Mouse (Mus musculus): ENCODE data around the gene Tpi1. TPM values are rescaled to one million over a fixed set of nuclear protein-coding genes. Genes with fewer than 3 reads are reported as not detected.

The Tpi1 gene
- polyA plus RNA-seq, 1 experiment: 224 TPM

GRCm38 (mm10) chr6:124779984-124780416, 34.1 kb downstream of the Tpi1 start:
- no peak overlapping the region for H3K27ac ChIP-seq (ENCODE audit: insufficient read depth, low read depth, low read length)
- H3K4me3 ChIP-seq (ENCODE audit: insufficient read depth, low read length): peak overlapping the region; percentile 48
- peaks cover 13% of the 10 kb centered on the region; the same call in 1 of the 2 replicates for H3K4me1 ChIP-seq (ENCODE audit: control insufficient read depth, insufficient read depth, low read length)
- TF ChIP-seq CTCF (IDR thresholded peaks at IDR 0.05; ENCODE audit: low read depth, low read length) (no peak), POLR2A (IDR thresholded peaks at IDR 0.05; ENCODE audit: borderline replicate concordance, low read depth, low read length) (no peak)

DNA sequence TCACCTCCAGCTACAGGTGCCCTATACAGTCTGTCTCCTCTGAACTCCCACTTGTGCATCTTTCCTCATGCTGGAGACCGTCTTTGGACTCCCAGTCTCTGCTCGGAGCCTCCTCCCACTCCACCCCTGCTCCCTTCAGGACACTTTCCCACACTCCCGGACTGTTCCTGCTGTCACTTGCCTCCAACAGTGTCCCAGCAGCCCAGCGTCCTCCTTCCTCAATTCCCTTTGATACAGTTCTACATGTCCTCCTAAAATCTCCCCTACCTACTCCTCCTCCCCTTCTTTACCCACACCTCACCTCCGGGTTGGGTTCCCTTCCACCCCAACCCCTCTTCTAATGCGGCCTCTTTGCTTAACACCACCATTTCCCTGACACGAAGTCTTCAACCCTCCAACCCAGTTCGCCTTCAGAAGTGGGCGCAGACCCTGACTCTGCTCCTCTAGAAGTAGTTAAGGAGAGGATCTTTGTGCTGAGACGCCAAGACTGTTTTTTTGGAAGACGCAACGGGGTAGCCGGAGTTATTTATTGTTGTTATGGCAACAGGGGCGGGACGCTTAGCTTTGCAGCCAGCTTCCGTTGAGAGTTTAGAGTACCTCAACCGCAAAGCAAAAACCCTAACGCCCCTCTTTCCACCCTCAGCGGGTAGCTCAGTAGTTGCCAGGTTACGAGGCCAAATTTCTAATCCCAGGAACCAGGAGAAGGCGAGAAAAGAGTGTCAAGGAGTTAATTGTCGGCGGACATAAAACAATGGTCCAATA, 34.7 kb downstream of the Tpi1 start, which contains the start of gene Lrrc23:
Lrrc23 (minus strand) TSS at position 506 of the 762 bp plus-strand sequence.
- peak within 1 kb of the TSS; percentile 48 for H3K4me3 ChIP-seq (ENCODE audit: insufficient read depth, low read length)

DNA sequence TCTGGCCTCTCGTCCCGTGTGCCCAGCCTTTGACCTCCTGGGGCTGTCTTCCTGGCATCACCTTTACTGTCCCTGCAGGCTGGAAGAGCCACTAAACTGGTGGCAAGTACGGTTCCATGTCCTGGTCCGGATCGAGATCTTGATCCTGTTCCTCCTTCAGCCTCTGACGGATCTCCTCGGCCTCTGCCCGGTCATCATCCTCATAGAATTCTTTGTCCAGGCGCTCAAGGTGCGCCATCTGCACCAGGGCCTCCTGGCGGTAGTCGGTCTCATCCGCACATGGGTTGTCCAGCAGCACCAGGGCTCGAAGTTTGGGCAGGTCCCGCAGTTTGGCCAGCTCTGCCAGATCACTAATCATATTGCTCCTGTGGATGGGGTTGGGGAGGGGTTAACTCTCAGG, 43.6 kb downstream of the Tpi1 start:
- no peak overlapping the region for H3K27ac ChIP-seq (ENCODE audit: insufficient read depth, low read depth, low read length)
- no peak overlapping the region for H3K4me3 ChIP-seq (ENCODE audit: insufficient read depth, low read length)
- peaks cover 6% of the 10 kb centered on the region for H3K4me1 ChIP-seq (ENCODE audit: control insufficient read depth, insufficient read depth, low read length)
- TF ChIP-seq POLR2A (IDR thresholded peaks at IDR 0.05; ENCODE audit: borderline replicate concordance, low read depth, low read length) (no peak), CTCF (IDR thresholded peaks at IDR 0.05; ENCODE audit: low read depth, low read length) (no peak)

More for the DNA sequence above, 34.7 kb downstream of the Tpi1 start, which contains the start of gene Lrrc23:
- no peak within 1 kb of the TSS for H3K27ac ChIP-seq (ENCODE audit: insufficient read depth, low read depth, low read length)
- TF ChIP-seq POLR2A (IDR thresholded peaks at IDR 0.05; ENCODE audit: borderline replicate concordance, low read depth, low read length) (no peak), CTCF (IDR thresholded peaks at IDR 0.05; ENCODE audit: low read depth, low read length) (no peak)
- peaks cover 13% of the 10 kb centered on the region; the same call in 1 of the 2 replicates for H3K4me1 ChIP-seq (ENCODE audit: control insufficient read depth, insufficient read depth, low read length)

DNA sequence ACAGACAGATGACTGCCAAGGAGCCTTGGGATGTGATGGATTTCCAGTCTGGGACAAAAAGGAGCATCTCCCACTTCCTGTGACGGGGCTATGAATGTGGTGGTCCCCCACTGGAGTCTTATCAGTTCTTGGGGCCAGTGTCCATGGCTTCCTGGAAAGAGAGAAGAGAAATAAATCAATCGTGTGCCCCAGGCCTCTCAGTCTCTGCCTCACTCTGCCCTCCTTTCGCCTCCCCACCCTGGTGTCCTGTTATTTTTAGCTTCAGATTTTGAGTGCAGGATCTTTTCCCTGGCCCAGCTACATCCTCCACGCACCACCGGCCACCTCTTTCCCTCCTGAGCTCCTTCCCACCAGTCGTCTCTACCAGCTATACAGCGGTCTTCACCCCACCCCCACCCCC, 44.1 kb downstream of the Tpi1 start:
- Histone ChIP-seq H3K4me1 (ENCODE audit: control insufficient read depth, insufficient read depth, low read length) (peaks cover 6% of the 10 kb centered on the region), H3K27ac (ENCODE audit: insufficient read depth, low read depth, low read length) (no peak overlapping the region), H3K4me3 (ENCODE audit: insufficient read depth, low read length) (no peak overlapping the region)
- TF ChIP-seq POLR2A (IDR thresholded peaks at IDR 0.05; ENCODE audit: borderline replicate concordance, low read depth, low read length) (no peak), CTCF (IDR thresholded peaks at IDR 0.05; ENCODE audit: low read depth, low read length) (0 out of 2 replicates have a peak, but pooled peaks have one; percentile 17)

GRCm38 (mm10) chr6:124769101-124769765, 44.9 kb downstream of the Tpi1 start, which contains the start of gene Eno2:
Gene Eno2 (minus strand): TSS chr6:124769673.
- no peak for TF ChIP-seq CTCF (IDR thresholded peaks at IDR 0.05; ENCODE audit: low read depth, low read length)
- no peak for TF ChIP-seq POLR2A (IDR thresholded peaks at IDR 0.05; ENCODE audit: borderline replicate concordance, low read depth, low read length)
- H3K27ac ChIP-seq (ENCODE audit: insufficient read depth, low read depth, low read length): no peak within 1 kb of the TSS
- peaks cover 6% of the 10 kb centered on the region for H3K4me1 ChIP-seq (ENCODE audit: control insufficient read depth, insufficient read depth, low read length)
- H3K4me3 ChIP-seq (ENCODE audit: insufficient read depth, low read length): peak within 1 kb of the TSS; percentile 94

- no peak overlapping the region for H3K27ac ChIP-seq (ENCODE audit: insufficient read depth, low read depth, low read length)
- peaks cover 6% of the 10 kb centered on the region for H3K4me1 ChIP-seq (ENCODE audit: control insufficient read depth, insufficient read depth, low read length)
- TF ChIP-seq CTCF (IDR thresholded peaks at IDR 0.05; ENCODE audit: low read depth, low read length) (no peak), POLR2A (IDR thresholded peaks at IDR 0.05; ENCODE audit: borderline replicate concordance, low read depth, low read length) (no peak)
- peak overlapping the region; percentile 94 for H3K4me3 ChIP-seq (ENCODE audit: insufficient read depth, low read length)
These were observed 45.4 kb downstream of the Tpi1 start for GRCm38 (mm10) chr6:124768704-124769044.

- no peak overlapping the region for H3K27ac ChIP-seq (ENCODE audit: insufficient read depth, low read depth, low read length)
- peaks cover 6% of the 10 kb centered on the region for H3K4me1 ChIP-seq (ENCODE audit: control insufficient read depth, insufficient read depth, low read length)
- no peak for TF ChIP-seq POLR2A (IDR thresholded peaks at IDR 0.05; ENCODE audit: borderline replicate concordance, low read depth, low read length)
- no peak for TF ChIP-seq CTCF (IDR thresholded peaks at IDR 0.05; ENCODE audit: low read depth, low read length)
- H3K4me3 ChIP-seq (ENCODE audit: insufficient read depth, low read length): peak overlapping the region; percentile 94; the same call in 1 of the 2 replicates
These were observed 46.0 kb downstream of the Tpi1 start for GRCm38 (mm10) chr6:124767920-124768703.

GRCm38 (mm10) chr6:124767536-124767919, 46.6 kb downstream of the Tpi1 start:
- Histone ChIP-seq H3K4me3 (ENCODE audit: insufficient read depth, low read length) (no peak overlapping the region), H3K4me1 (ENCODE audit: control insufficient read depth, insufficient read depth, low read length) (peaks cover 6% of the 10 kb centered on the region), H3K27ac (ENCODE audit: insufficient read depth, low read depth, low read length) (no peak overlapping the region)
- TF ChIP-seq CTCF (IDR thresholded peaks at IDR 0.05; ENCODE audit: low read depth, low read length): no peak
- TF ChIP-seq POLR2A (IDR thresholded peaks at IDR 0.05; ENCODE audit: borderline replicate concordance, low read depth, low read length): no peak

DNA sequence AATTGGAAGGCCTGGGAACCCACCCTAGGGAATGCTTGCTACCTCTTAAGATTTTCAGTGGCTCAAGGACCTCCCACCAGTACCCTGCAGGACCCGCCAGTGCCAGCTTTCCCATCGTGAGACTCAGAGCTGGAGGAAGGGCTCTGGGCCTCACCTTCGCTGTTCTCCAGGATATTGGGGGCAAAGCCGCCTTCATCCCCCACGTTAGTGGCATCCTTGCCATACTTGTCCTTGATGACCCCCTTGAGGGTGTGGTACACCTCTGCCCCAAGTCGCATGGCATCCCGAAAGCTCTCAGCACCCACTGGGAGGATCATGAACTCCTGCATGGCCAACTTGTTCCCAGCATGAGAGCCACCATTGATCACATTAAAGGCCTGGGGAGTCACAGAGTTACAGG, 48.1 kb downstream of the Tpi1 start:
- TF ChIP-seq POLR2A (IDR thresholded peaks at IDR 0.05; ENCODE audit: borderline replicate concordance, low read depth, low read length): no peak
- TF ChIP-seq CTCF (IDR thresholded peaks at IDR 0.05; ENCODE audit: low read depth, low read length): no peak
- Histone ChIP-seq H3K4me1 (ENCODE audit: control insufficient read depth, insufficient read depth, low read length) (peaks cover 6% of the 10 kb centered on the region), H3K27ac (ENCODE audit: insufficient read depth, low read depth, low read length) (no peak overlapping the region), H3K4me3 (ENCODE audit: insufficient read depth, low read length) (no peak overlapping the region)

Other genes starting within 250 kb of the Tpi1 start
- gene C1rb, start 244.0 kb downstream of the Tpi1 start, polyA plus RNA-seq (2012; ENCODE audit: insufficient read depth, insufficient read length, missing spikeins): not detected in 2 replicates
- gene C1s2, start 178.2 kb downstream of the Tpi1 start, polyA plus RNA-seq (2012; ENCODE audit: insufficient read depth, insufficient read length, missing spikeins): not detected in 2 replicates
- 57.4 and 70.0 TPM in 2 replicates for gene Lpcat3, start 151.3 kb downstream of the Tpi1 start, polyA plus RNA-seq (2012; ENCODE audit: insufficient read depth, insufficient read length, missing spikeins)
- gene Emg1, start 102.1 kb downstream of the Tpi1 start, polyA plus RNA-seq (2012; ENCODE audit: insufficient read depth, insufficient read length, missing spikeins): 48.2 and 54.9 TPM in 2 replicates
- gene Phb2, start 102.0 kb downstream of the Tpi1 start, polyA plus RNA-seq (2012; ENCODE audit: insufficient read depth, insufficient read length, missing spikeins): 94.1 and 97.8 TPM in 2 replicates
- gene Ptpn6, start 75.6 kb downstream of the Tpi1 start, polyA plus RNA-seq (2012; ENCODE audit: insufficient read depth, insufficient read length, missing spikeins): 583 and 614 TPM in 2 replicates
- gene Grcc10, start 72.9 kb downstream of the Tpi1 start, polyA plus RNA-seq (2012; ENCODE audit: insufficient read depth, insufficient read length, missing spikeins): 221 and 253 TPM in 2 replicates
- gene Gm45234, start 58.3 kb downstream of the Tpi1 start, polyA plus RNA-seq (2012; ENCODE audit: insufficient read depth, insufficient read length, missing spikeins): not detected in 2 replicates
- 30.1 and 34.0 TPM in 2 replicates for gene Atn1, start 57.8 kb downstream of the Tpi1 start, polyA plus RNA-seq (2012; ENCODE audit: insufficient read depth, insufficient read length, missing spikeins)
- gene Eno2, start 44.6 kb downstream of the Tpi1 start, polyA plus RNA-seq (2012; ENCODE audit: insufficient read depth, insufficient read length, missing spikeins): 1.4 and 2.6 TPM in 2 replicates
- gene Lrrc23, start 34.6 kb downstream of the Tpi1 start, polyA plus RNA-seq (2012; ENCODE audit: insufficient read depth, insufficient read length, missing spikeins): not detected in 2 replicates
- gene Spsb2, start 5.6 kb downstream of the Tpi1 start, polyA plus RNA-seq (2012; ENCODE audit: insufficient read depth, insufficient read length, missing spikeins): 31.4 and 43.6 TPM in 2 replicates
- gene Usp5, start 15.2 kb upstream of the Tpi1 start, polyA plus RNA-seq (2012; ENCODE audit: insufficient read depth, insufficient read length, missing spikeins): 62.3 and 65.0 TPM in 2 replicates
- 70.1 and 76.5 TPM in 2 replicates for gene Cdca3, start 15.3 kb upstream of the Tpi1 start, polyA plus RNA-seq (2012; ENCODE audit: insufficient read depth, insufficient read length, missing spikeins)
- not detected in 2 replicates for gene Gnb3, start 26.0 kb upstream of the Tpi1 start, polyA plus RNA-seq (2012; ENCODE audit: insufficient read depth, insufficient read length, missing spikeins)
- gene P3h3, start 43.5 kb upstream of the Tpi1 start, polyA plus RNA-seq (2012; ENCODE audit: insufficient read depth, insufficient read length, missing spikeins): 12.1 and 12.9 TPM in 2 replicates
- gene Gpr162, start 49.7 kb upstream of the Tpi1 start, polyA plus RNA-seq (2012; ENCODE audit: insufficient read depth, insufficient read length, missing spikeins): 43.3 and 52.6 TPM in 2 replicates
- 20.6 and 23.4 TPM in 2 replicates for gene Cd4, start 73.9 kb upstream of the Tpi1 start, polyA plus RNA-seq (2012; ENCODE audit: insufficient read depth, insufficient read length, missing spikeins)
- 0.44 TPM in 1 of 2 replicates, not detected in the other for gene Lag3, start 97.4 kb upstream of the Tpi1 start, polyA plus RNA-seq (2012; ENCODE audit: insufficient read depth, insufficient read length, missing spikeins)
- gene Ptms, start 105.8 kb upstream of the Tpi1 start, polyA plus RNA-seq (2012; ENCODE audit: insufficient read depth, insufficient read length, missing spikeins): 820 and 821 TPM in 2 replicates
- gene Mlf2, start 117.1 kb upstream of the Tpi1 start, polyA plus RNA-seq (2012; ENCODE audit: insufficient read depth, insufficient read length, missing spikeins): 186 and 188 TPM in 2 replicates
- 49.3 and 58.7 TPM in 2 replicates for gene Cops7a, start 151.2 kb upstream of the Tpi1 start, polyA plus RNA-seq (2012; ENCODE audit: insufficient read depth, insufficient read length, missing spikeins)
- 5.5 and 7.2 TPM in 2 replicates for gene Pianp, start 182.4 kb upstream of the Tpi1 start, polyA plus RNA-seq (2012; ENCODE audit: insufficient read depth, insufficient read length, missing spikeins)
- 82.7 and 83.1 TPM in 2 replicates for gene Zfp384, start 194.8 kb upstream of the Tpi1 start, polyA plus RNA-seq (2012; ENCODE audit: insufficient read depth, insufficient read length, missing spikeins)
- gene Ing4, start 225.5 kb upstream of the Tpi1 start, polyA plus RNA-seq (2012; ENCODE audit: insufficient read depth, insufficient read length, missing spikeins): 110 and 113 TPM in 2 replicates
- gene Acrbp, start 235.4 kb upstream of the Tpi1 start, polyA plus RNA-seq (2012; ENCODE audit: insufficient read depth, insufficient read length, missing spikeins): 28.7 and 29.3 TPM in 2 replicates

All from bone marrow macrophage, adult 2 months (primary cell).